Mouse (Mus musculus) activated CD4-positive, CD25-positive, alpha-beta regulatory T cell, adult 4 months (primary cell): ENCODE results near the gene Gm10563. TPM values are rescaled to one million over a fixed set of nuclear protein-coding genes. Genes with fewer than 3 reads are reported as not detected.

Source experiments
- ATAC-seq: one replicate; pipeline ENCODE4 v1.8.0; 2017
- polyA plus RNA-seq, 2 experiments: library from polyadenylated mRNA; unstranded; fragments of 100-300 nt; shearing (Covaris generic); gene quantifications; one replicate each; pipeline ENCODE4 v1.2.1; 2017

Gm10563 gene
- polyA plus RNA-seq, 2 experiments from 2014 or later: not detected

DNA sequence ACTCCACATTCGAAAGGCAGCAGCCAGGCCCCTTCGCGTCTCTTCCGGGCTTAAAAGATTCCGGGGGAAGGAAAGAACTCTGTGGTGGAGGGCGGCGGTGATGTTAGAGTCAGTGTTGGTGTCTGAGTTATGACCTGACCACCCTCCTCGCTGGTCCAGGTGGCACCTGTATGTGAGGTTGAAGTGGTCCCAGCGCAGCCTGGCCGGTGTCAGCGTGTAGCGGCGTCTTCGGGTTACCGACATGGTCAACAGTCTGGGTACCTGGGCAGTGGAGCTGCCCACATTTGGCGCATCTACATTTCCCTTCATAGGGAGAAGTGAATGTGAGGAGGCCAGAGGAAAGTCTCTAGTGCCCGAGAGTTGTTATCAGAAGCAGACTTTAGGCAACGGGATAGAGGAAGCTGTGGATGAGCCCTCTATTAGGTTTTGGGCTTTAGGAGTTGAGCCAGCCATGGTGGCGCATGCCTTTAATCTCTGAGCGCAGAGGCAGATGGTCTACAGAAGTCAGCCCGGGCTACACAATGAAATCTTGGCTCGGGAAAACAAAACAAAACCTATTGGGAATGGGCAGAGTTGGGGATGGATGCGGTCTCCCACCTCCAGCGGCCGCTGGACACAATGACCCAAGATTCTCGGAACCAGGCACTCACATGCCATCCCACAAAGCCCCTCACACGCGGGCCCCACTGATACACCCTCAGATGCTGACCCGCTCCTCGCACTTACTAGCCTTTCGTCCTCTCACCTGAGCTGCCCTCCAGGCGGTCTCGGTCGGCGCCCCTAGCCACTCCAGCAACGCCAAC lies 7.3 kb upstream of the Gm10563 start:
- no peak for ATAC-seq

- ATAC-seq: no peak
These were observed 6.5 kb upstream of the Gm10563 start for GRCm38 (mm10) chr4:155651553-155652269.

DNA sequence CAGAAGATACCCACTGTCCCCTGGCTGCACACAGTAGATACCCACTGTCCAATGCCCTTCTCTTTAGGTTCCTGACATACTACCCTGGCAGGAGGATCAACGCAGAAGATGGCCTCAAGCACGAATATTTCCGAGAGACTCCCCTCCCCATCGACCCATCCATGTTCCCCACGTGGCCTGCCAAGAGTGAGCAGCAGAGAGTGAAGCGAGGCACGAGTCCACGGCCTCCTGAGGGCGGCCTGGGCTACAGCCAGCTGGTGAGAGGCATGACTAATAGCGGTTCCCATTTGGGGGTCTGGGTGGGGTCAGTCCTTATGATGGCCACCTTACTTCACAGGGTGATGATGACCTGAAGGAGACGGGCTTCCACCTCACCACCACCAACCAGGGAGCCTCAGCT lies 4.1 kb upstream of the Gm10563 start:
- no peak for ATAC-seq

DNA sequence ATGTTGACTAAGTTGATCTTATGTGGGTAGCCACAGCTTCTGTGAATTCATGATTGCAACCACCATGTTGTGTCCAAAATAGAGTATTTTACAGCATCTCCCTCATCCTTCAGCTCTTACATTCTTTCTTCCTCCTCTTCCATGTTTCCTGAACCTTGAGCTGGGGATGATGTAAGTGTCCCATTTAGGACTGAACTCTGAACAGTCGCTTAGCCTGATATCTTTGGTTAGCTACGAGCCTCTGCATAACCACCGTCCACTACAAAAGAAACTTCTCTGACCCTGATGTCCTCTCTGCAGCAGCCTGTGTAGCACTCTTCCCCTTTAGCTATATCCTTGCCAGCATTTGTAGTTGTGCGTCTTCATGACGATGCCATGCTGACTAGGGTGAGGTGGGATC lies 513 bp upstream of the Gm10563 start:
- no peak for ATAC-seq

- ATAC-seq: no peak
These were observed 1.7 kb downstream of the Gm10563 start for GRCm38 (mm10) chr4:155643531-155643930.

GRCm38 (mm10) chr4:155635766-155636499 lies 9.3 kb downstream of the Gm10563 start:
- no peak for ATAC-seq

GRCm38 (mm10) chr4:155630267-155630666 lies 14.9 kb downstream of the Gm10563 start:
- no peak for ATAC-seq

- ATAC-seq: peak; percentile 95
These were observed 20.6 kb downstream of the Gm10563 start, which contains the start of gene Cdk11b for GRCm38 (mm10) chr4:155624338-155625291. Gene Cdk11b (plus strand): TSS chr4:155624854.

DNA sequence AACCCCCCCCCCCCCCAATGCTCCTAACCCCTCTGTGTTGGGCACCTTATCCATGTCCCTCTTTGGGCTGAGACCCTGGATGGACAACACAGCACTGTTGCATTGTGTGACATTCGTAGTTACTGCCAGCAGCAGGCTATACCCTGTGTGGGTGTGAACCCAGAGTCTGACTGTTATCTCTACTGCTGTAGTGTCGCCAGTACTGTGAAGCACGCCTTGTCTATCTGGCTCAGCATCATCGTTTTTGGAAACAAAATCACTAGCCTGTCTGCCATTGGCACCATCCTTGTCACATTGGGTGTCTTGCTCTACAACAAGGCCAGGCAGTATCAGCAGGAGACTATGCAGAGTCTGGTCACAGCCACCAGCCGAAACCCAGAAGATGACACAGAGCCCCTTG lies 26.9 kb downstream of the Gm10563 start:
- ATAC-seq: no peak

DNA sequence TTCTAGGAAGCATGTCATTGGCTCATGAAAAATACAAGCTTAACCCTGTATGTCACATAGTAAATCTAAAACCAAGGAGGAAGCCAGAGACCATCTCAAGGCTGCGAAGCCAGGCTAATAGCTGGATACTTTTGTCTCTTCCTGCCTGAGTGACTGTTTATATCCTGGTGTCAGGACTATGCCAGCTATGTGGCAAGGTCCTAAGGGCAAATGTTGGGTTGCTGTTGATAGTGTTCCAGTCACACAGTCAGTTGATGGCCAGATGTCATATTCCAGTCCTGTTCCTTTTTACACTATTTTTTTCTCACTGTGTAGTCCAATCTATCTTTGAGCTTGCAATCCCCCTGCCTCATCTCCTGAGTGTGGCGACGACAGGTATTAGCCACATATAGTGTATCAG lies 31.9 kb downstream of the Gm10563 start:
- no peak for ATAC-seq

DNA sequence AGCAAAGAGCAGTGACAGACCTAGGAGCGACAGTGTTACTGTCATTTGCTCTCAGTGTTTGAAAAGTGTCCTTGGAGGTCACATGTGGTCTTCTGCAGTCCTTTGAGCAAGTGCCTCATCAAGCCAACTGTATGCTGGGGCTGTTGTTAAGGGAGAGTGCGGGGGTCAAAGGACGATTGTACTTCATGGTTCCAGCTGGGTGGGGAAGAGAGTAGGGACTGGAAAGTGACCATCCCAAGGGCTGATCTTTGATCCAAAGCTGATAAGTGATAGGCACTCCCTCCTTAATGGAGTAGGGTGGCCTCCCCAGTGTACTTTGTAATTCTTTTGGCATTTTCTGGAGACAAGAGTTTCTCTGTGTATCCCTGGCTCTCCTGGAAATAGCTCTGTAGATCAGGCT lies 33.3 kb downstream of the Gm10563 start:
- no peak for ATAC-seq

- ATAC-seq: no peak
These were observed 38.4 kb downstream of the Gm10563 start for GRCm38 (mm10) chr4:155606825-155607224.

DNA sequence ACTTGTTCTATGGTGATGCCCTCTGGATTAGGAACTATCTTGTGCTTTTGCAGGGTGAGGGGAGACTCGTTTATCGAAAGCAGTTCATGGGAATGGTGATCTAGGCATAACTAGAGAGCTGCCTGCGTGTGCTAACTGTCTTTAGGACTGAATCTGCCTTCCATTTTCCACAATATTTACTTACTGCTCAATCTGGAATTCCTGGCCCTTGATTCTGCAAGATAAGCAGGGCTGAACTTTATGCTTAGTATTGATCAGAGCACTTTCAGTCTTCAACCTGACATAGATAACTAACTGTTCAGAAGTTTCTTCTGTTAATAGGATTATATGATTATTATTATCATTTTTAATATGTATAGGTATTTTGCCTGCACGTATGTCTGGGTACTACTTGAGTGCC lies 40.1 kb downstream of the Gm10563 start:
- no peak for ATAC-seq

DNA sequence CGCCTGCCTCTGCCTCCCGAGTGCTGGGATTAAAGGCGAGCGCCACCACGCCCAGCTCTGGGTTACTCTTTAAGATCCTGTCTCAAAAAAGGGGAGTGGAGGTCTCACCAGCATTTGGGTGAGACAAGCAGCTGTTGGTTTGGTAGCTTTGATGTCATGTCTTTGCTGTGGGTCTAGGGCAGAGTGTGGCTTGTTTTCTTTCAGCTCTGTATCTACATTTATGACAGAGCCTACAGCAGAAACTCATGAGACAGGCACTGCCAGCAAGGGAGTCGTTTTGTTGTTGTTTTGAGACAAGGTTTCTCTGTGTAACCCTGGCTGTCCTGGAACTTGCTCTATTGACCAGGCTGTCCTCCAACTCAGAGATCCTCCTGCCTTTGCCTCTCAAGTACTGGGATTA lies 41.4 kb downstream of the Gm10563 start:
- no peak for ATAC-seq

DNA sequence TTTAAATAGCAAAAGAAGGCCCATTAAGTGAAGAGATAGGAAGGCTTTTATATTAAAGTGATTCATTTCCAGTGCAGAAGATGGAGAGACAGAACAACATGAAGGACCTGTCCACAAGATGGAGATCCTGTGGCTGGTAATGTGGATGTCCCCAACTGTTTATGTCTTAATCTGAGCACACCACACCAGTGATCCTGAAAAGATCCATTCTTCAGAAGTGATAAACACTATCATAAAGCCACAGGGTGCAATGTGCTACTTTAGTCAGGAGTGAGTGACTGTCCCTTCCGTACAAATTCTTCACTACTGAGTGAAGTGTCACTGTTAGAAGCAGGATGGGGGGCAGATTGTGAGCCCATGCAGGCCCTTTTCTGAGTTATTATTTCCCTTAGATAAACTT lies 42.5 kb downstream of the Gm10563 start:
- no peak for ATAC-seq

- ATAC-seq: peak; percentile 24
These were observed 43.2 kb downstream of the Gm10563 start for GRCm38 (mm10) chr4:155601997-155602456.

DNA sequence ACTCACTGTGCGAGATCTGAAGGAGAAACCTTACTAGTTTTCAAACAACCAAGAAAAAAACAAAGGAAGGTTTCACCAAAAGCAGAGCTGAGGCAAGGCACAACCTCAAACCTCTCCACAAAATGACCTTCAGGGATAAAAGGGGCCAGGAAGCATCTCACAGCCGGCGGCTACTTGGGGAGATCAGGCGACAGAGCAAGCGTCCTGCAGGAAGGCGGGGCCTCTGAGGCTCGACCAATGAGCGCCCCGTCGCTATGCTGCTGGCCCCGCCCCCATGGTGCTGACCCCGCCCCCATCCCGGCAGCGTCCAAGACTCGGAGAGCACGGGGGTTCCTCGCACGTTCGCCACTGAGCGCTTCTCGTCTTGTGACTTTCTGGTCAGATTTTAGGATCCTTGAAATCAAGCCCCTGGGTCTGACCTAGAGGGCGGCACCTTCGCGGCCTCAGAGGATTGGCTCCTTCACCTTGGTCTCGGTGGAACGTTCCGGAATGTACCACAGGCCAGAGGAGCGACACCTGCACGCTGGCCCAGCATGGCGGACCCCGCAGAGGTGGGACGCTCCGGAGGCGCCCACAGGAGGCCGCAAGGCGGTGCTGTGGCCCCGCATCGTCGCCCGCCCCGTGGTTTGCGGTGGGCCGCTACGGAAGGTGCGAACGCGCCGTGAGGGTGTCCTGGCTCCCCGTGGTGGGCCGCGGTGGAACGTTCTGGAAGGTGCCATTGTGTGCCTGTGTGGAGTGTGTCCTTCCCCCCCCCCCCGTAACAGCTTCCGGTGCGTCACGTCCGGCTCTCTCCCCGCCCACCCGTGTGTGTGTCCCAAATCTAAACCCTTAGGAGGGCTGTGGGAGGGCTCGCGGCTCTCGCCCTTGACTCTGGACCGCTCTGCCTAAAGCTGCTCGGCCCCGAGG lies 43.9 kb downstream of the Gm10563 start, which contains the start of gene Slc35e2:
Gene Slc35e2, plus strand, starts transcription at position 326 of the 906 bp plus-strand sequence.
- peak; percentile 75 for ATAC-seq

DNA sequence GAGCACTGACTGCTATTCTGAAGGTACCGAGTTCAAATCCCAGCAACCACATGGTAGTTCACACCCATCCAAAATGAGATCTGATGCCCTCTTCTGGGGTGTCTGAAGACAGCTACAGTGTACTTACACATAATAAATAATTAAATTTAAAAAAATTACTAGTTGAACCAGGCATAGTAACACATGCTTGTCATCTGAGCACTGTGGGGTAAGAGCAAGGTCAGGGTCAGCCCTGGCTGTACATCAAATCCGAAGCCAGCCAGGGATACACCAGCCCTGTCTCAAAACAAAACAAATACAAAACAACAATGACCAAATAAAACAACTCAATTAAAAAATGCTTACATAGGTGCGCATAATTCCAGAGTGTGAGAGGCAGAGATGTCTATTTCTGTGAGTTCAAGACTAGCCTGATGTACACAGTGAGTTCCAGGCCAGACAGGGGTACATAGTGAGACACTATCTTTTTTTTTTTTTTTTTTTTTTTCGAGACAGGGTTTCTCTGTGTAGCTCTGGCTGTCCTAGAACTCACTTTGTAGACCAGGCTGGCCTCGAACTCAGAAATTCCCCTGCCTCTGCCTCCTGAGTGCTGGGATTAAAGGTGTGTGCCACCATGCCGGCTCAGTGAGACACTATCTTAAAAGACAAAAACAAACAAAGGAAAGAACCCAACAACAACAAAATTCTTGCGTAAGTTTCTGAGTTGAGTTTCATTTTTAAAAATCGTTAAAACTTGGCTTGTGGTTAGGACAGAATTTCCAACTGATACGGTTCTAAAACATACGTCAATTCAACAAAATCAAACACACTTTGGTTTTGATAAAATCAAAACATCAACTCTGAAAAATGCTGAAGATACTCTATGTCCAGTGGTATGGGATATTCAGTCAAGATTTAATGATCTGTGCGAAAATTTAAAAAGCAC lies 45.0 kb downstream of the Gm10563 start:
- no peak for ATAC-seq

DNA sequence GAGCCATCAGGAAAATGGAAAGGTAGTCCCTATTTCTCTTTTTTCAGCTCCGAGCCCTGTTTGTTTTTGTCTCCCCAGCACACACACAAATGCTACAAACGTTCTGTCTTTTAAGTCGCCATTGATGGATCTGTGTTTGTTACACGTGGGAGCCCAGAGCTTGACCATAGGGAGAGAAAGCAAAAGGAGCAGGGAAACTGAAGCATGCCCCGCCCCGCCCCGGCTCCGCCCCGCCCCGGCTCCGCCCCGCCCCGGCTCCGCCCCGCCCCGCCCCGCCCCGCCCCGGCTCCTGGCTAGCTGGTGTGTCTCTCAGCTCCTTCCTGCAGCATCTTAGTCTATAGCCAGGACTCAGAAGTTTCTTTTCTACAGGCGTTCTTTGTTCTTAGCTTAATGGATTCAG lies 46.7 kb downstream of the Gm10563 start:
- ATAC-seq: no peak

DNA sequence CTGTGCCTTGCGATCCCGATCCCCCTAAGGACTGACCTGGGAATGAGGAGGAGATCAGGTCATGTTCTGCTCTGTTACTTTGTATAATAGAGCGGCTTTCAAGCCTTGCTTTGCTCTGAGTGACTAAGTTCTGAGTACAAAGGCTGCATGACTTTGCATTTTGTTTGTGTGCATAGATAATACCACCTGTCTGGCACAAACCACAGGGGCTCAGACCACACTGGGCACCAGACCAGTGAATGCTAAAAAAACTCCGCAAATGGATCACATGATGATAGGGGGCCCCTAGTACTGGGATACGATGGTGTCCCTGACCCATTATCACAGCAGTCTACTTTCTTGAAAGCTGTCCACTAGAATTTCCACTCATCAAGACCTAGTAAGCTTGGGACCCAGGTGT lies 48.6 kb downstream of the Gm10563 start:
- no peak for ATAC-seq
